Mouse (Mus musculus): ENCODE results near the gene Il27ra.

GRCm38 (mm10) chr8:83994030-83994429 lies 48.4 kb downstream of the Il27ra start:
- TF ChIP-seq GATA1 (IDR thresholded peaks at IDR 0.05; ENCODE audit: borderline replicate concordance, low read length): no peak
- TF ChIP-seq FLI1 (IDR thresholded peaks at IDR 0.05; ENCODE audit: low read length): no peak

Measured in megakaryocyte, embryonic 14.5 days (primary cell).